Mouse (Mus musculus) monocyte, adult 5-6 weeks (primary cell): ENCODE data around the gene Rps12. TPM values are rescaled to one million over a fixed set of nuclear protein-coding genes. Genes with fewer than 3 reads are reported as not detected.
"Not testable (repeated sequence)": the region's sequence is repeated elsewhere in the genome, so short reads cannot be mapped to it uniquely, and the experiment has no call there.

Source experiments
- ATAC-seq: fragments of 153-309, 156-312 bp; replicated peaks from 2 replicates; pipeline ENCODE4 v1.8.0; 2017; ENCODE audit warnings: mild to moderate bottlenecking; ENCODE audit not compliant: low TSS enrichment, insufficient number of reproducible peaks, severe bottlenecking, poor library complexity, low FRiP score
- total RNA-seq: library from RNA; stranded (forward); fragments of 200-1000, 200-491, 200-594 nt; gene quantifications from 3 replicates; pipeline ENCODE4 v1.2.3, GENCODE M21; 2017

Gene Rps12
- total RNA-seq, 1 experiment from 2014 or later, result 1,684 TPM

- no peak for ATAC-seq
These were observed 1.1 kb upstream of the Rps12 start for GRCm38 (mm10) chr10:23788056-23788600.

GRCm38 (mm10) chr10:23786631-23787038 is 440 bp downstream of the Rps12 start:
- ATAC-seq, result not testable (repeated sequence)

DNA sequence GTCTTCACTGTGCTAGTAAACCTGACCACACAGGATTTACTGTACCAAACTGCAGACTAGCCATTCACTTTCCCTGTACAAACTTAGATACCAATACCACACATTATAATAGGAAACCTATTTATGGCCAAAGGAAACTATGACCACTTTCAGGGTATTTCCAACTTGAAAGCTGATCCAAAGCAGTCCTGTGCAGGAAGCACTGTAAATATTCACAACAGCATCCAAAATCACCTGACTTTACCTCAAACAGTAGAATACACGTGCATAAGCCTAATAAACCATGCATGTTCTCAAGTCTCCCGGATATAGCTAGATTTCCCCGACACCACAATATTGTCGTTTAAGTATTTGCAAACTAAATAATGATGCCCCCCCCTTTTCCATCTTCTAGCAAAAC is 1.0 kb downstream of the Rps12 start:
- ATAC-seq, result no peak

DNA sequence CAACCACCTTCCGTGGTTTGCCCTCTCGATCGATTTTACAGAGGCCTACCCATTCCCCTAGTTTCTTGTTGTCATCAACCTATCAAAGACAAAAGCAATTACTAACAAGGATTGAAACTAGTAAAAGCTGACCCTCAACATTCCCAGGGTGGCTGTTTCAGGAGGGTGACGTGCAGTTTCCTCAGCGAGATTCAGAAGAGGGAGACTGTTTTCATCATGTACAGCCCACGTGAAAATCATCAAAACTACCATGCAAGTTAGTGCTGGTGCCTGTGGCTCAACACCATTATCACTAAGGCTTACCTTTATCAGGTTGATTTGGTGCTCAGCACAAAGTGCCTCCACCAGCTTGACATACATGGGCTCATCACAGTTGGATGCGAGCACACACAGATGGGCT is 1.5 kb downstream of the Rps12 start:
- ATAC-seq, result not testable (repeated sequence)

DNA sequence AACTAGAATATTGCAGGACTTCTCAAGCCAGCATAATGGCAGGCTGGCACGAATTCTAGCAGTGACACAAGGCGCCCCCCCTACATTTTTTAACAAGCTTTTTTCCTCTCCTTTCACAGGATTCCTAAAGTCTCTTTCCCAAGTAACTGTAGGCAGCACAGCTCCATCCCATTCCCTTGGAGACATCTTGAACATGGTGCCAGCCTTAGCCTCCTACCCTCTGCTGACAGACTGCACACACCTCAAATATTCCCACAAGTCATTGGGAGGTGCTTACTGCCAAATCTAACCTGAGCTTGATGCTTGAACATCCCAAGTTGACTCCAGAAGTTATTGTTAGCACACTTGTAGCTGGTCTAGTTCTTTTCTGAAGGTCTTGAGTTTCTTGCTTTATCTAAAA is 3.0 kb downstream of the Rps12 start:
- ATAC-seq, result no peak

- no peak for ATAC-seq
These were observed 3.6 kb downstream of the Rps12 start for GRCm38 (mm10) chr10:23783493-23783884.

- no peak for ATAC-seq
These were observed 4.1 kb downstream of the Rps12 start for GRCm38 (mm10) chr10:23782855-23783492.

- no peak for ATAC-seq
These were observed 5.0 kb downstream of the Rps12 start for GRCm38 (mm10) chr10:23781760-23782735.

DNA sequence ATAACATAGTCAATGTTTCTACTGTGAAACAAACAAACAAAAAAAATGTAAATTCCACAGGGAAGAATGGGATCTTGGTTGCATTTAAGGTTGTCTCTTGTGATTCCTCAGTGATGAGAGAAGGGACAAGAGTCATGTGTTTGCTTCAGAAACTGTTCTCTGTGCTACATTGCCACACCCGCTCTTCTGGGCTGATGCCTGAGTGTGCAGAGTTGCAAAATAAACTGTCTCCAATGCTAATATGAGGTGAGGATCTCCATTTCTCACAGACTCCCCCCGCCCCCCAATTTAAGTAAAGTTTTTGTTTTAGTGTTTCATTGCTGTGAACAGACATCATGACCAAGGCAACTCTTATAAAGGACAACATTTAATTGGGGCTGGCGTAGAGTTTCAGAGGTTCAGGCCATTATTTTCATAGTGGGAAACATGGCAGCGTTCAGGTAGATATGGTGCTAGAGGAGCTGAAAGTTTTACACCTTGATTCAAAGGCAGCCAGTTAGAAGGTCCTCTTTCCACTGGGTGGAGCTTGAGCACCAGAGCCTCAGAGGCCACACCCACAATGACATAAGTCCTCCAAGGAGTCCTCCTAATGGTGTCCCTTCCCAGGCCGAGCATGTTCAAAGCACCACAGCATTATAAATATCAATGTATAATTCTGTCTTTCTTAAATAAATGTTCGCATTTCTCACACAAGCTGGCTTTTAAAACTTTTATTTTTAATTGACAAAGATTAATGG is 6.4 kb downstream of the Rps12 start:
- ATAC-seq, result no peak

DNA sequence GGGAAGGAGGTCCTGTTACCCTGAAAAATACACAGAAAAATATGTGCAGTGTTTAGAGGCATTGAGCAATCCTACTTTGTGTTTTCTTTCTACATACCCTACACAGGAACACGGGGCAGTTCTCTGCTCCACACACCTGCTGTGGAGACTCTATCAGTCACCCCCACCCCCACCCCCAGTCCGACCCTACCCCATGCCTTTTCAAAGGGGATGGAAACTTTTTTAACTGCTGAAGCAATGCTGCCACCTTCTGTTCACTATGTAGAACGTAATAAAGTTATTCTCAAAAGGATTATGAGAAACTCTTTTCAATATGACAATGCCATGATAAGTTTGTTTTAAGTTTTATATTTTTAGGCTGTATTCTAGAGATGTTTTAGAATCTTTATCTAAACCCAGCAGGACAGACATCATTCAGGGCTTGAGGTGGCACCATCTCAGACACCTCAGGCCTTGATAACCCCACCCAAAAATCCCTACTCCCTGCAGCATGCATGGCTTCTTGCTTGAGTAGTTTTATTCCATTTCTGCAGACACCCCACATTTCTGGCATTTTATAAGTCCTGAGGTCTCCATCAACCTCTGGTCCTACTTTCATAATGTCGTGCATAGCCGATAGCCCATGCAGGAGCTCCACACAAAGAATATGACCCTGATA is 9.7 kb downstream of the Rps12 start:
- ATAC-seq, result no peak

DNA sequence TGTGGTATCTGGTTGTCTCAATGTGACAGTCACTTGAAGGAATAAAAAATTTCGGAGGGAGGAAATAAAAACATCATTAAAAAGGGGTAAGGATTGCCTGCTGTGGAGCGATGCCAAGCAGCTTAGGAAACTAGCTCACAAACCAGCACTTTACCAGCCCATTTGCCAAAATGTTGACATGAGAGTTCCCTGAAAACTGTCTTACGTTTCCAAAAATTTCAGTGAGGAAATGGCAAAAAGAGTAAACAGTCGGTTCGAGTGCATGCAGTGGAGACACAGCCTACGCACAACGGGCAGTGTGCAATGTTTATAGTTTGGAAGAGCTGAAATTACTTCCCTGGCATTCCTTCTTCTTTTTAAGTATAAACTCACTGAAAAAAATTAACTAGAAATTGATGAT is 32.9 kb downstream of the Rps12 start:
- ATAC-seq, result no peak

Other genes starting within 250 kb of the Rps12 start
- not detected in 3 replicates for gene Slc18b1, start 9.7 kb upstream of the Rps12 start, total RNA-seq
- 8.6 to 16.8 TPM (median 14.7 TPM) in 3 replicates for gene Vnn3, start 64.2 kb upstream of the Rps12 start, total RNA-seq
- gene Vnn1, start 107.4 kb upstream of the Rps12 start, total RNA-seq, result not detected in 3 replicates
- not detected in 3 replicates for gene Taar1, start 133.1 kb upstream of the Rps12 start, total RNA-seq
- not detected in 3 replicates for gene Taar2, start 151.3 kb upstream of the Rps12 start, total RNA-seq
- gene Taar3, start 162.3 kb upstream of the Rps12 start, total RNA-seq, result not detected in 3 replicates
- gene Taar4, start 173.2 kb upstream of the Rps12 start, total RNA-seq, result not detected in 3 replicates
- gene Taar5, start 183.4 kb upstream of the Rps12 start, total RNA-seq, result not detected in 3 replicates
- gene Taar6, start 198.4 kb upstream of the Rps12 start, total RNA-seq, result not detected in 3 replicates
- not detected in 3 replicates for gene Taar7a, start 206.2 kb upstream of the Rps12 start, total RNA-seq
- not detected in 3 replicates for gene Taar7b, start 212.7 kb upstream of the Rps12 start, total RNA-seq
- gene Taar7d, start 239.9 kb upstream of the Rps12 start, total RNA-seq, result not detected in 3 replicates